18 mouse cellular contexts compared by ENCODE assay signal in the genomic region with DNA sequence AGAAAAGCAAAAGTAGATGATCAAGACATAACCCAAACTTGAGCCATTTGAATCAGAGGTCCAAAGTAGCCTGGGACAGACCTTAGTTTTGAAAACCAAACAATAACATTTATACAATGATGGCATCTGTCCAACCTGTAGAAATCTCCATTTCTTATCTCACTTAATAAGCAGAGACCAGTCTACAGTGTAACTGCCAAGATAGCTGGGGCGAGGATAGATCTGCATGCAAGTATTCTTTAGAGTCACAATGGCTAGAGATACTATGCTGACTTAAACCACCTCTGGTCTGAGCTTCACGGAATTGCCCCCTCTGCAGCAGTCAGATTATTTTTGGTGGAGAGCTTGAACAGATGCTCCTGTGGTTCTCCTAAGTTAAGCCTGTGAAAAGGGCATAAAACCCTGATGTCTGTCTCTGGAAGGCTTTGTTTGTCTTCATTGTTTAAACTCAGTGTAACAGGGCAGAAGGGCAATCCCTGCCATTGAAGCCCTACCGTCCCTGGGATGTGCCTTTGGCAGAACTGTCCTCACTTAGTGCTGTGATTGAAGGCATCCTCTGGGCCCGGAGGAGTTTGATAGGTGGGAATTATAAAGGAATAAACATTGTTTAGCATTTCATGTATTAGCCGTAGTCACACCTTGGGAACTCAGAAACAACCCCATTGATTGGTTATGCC.
DNase-seq lines count a peak whose midpoint lies in the region; ATAC-seq and TF ChIP-seq lines count a peak whose summit lies in the region.
"Had no signal": no experiment of that assay in that cellular context is flagged by ENCODE, and none has a peak within 500 bp of the region (broad histone marks: within the 10 kb centered on the region; RNA-seq: fewer than 3 reads in every experiment).

No protein-coding gene starts in this region.

- H3K36me3 ChIP-seq in lung, embryonic 16.5 days (ENCODE audit: control insufficient read depth, insufficient read depth, low read length): no peaks in the 10 kb centered on the region
- no peaks in the 10 kb centered on the region for H3K36me3 ChIP-seq in midbrain, embryonic 10.5 days
- H3K36me3 ChIP-seq in midbrain, postnatal 0 days (ENCODE audit: insufficient read depth, low read length): no peaks in the 10 kb centered on the region
- H3K36me3 ChIP-seq: embryonic facial prominence, embryonic 15.5 days; forebrain, embryonic 10.5 days; heart, embryonic 13.5 days had no signal

- WGBS in lung, embryonic 16.5 days: 35% methylated on average over 5 of the region's 5 CpGs
- 32% methylated on average over 5 of the region's 5 CpGs for WGBS in lung, adult 2 months
- WGBS in midbrain, embryonic 10.5 days: 29% methylated on average over 5 of the region's 5 CpGs
- WGBS in midbrain, postnatal 0 days: 31% methylated on average over 5 of the region's 5 CpGs

- no peak for TF ChIP-seq POLR2A in lung, adult 2 months (IDR thresholded peaks at IDR 0.05; ENCODE audit: borderline replicate concordance, extremely low read depth, low read depth, low read length)

- peak; percentile 72 for DNase-seq in heart, adult 11 months
- DNase-seq in heart, postnatal 10 days: no peak
- no peak for DNase-seq in lung, adult 2 months
- no peak for DNase-seq in midbrain, embryonic 10.5 days (ENCODE audit: low spot score)
- no peak for DNase-seq in midbrain, postnatal 0 days (ENCODE audit: low spot score)
- DNase-seq: adrenal gland, adult 8-10 months; gastrocnemius, postnatal 25 days; heart, postnatal 4 days had no signal

- H3K4me3 ChIP-seq in lung, embryonic 16.5 days (ENCODE audit: low read length): no peak overlapping the region
- H3K4me3 ChIP-seq in lung, adult 2 months (replicated peaks; ENCODE audit: extremely low read depth, low read depth, low read length): no peak overlapping the region
- H3K4me3 ChIP-seq in midbrain, embryonic 10.5 days: no peak overlapping the region
- H3K4me3 ChIP-seq in midbrain, postnatal 0 days (ENCODE audit: low read depth, low read length): no peak overlapping the region
- H3K4me3 ChIP-seq: embryonic facial prominence, embryonic 15.5 days; erythroblast, embryonic 14.5 days; forebrain, embryonic 10.5 days; gastrocnemius, adult 2 months; heart, embryonic 13.5 days had no signal

- ATAC-seq in lung, embryonic 16.5 days (ENCODE audit: low read depth): peak; percentile 66
- ATAC-seq in midbrain, postnatal 0 days (ENCODE audit: low FRiP score): no peak
- ATAC-seq in megakaryocyte-erythroid progenitor cell, adult 5-6 weeks (replicated peaks; ENCODE audit: low FRiP score, low TSS enrichment, poor library complexity, severe bottlenecking): peak; percentile 88
- ATAC-seq: forebrain, embryonic 14.5 days had no signal

- H3K27me3 ChIP-seq in lung, embryonic 16.5 days (ENCODE audit: control insufficient read depth, insufficient read depth, low read depth, low read length): no peaks in the 10 kb centered on the region
- no peaks in the 10 kb centered on the region for H3K27me3 ChIP-seq in midbrain, embryonic 10.5 days (ENCODE audit: low read depth, poor library complexity, severe bottlenecking)
- H3K27me3 ChIP-seq in midbrain, postnatal 0 days (ENCODE audit: insufficient read depth, low read length): no peaks in the 10 kb centered on the region
- H3K27me3 ChIP-seq: CH12.LX; embryonic facial prominence, embryonic 15.5 days; heart, embryonic 13.5 days had no signal

- H3K27ac ChIP-seq in lung, embryonic 16.5 days (ENCODE audit: low read length): no peak overlapping the region
- 0 out of 2 replicates have a peak overlapping the region, but pooled peaks have one; percentile 13 for H3K27ac ChIP-seq in midbrain, embryonic 10.5 days (replicated peaks)
- H3K27ac ChIP-seq in midbrain, postnatal 0 days (ENCODE audit: low read depth, low read length): no peak overlapping the region
- H3K27ac ChIP-seq: embryonic facial prominence, embryonic 15.5 days; forebrain, embryonic 10.5 days; gastrocnemius, adult 2 months; heart, embryonic 13.5 days; hindbrain, embryonic 14.5 days had no signal

- no peak for TF ChIP-seq CTCF in lung, adult 2 months (IDR thresholded peaks at IDR 0.05; ENCODE audit: insufficient read depth, low read length)
- TF ChIP-seq CTCF in midbrain, postnatal 0 days (IDR thresholded peaks at IDR 0.05): no peak

- H3K4me2 ChIP-seq in lung, embryonic 16.5 days (ENCODE audit: low read depth, low read length): no peak overlapping the region
- H3K4me2 ChIP-seq in midbrain, postnatal 0 days (ENCODE audit: low read depth, low read length, poor library complexity, severe bottlenecking): no peak overlapping the region
- H3K4me2 ChIP-seq: embryonic facial prominence, embryonic 15.5 days; heart, embryonic 13.5 days; hindbrain, embryonic 14.5 days had no signal

- no peaks in the 10 kb centered on the region for H3K9me3 ChIP-seq in lung, embryonic 16.5 days (ENCODE audit: control insufficient read depth, low read length)
- H3K9me3 ChIP-seq in midbrain, embryonic 10.5 days (replicated peaks): no peaks in the 10 kb centered on the region
- H3K9me3 ChIP-seq in midbrain, postnatal 0 days (ENCODE audit: low read length): no peaks in the 10 kb centered on the region
- H3K9me3 ChIP-seq: embryonic facial prominence, embryonic 15.5 days; forebrain, embryonic 10.5 days; heart, embryonic 13.5 days had no signal

- intact Hi-C loops in heart, postnatal 10 days (cut with DNase I): no loop called here

- H3K9ac ChIP-seq in lung, embryonic 16.5 days (ENCODE audit: low read length): no peak overlapping the region
- no peak overlapping the region for H3K9ac ChIP-seq in midbrain, postnatal 0 days (replicated peaks; ENCODE audit: low read length, poor library complexity, severe bottlenecking)
- H3K9ac ChIP-seq: embryonic facial prominence, embryonic 15.5 days; heart, embryonic 13.5 days; hindbrain, embryonic 14.5 days had no signal

- 0 out of 2 replicates have a peak, but pooled peaks cover 3% of the 10 kb centered on the region for H3K4me1 ChIP-seq in lung, embryonic 16.5 days (replicated peaks; ENCODE audit: control insufficient read depth, insufficient read depth, low read length)
- H3K4me1 ChIP-seq in lung, adult 2 months (ENCODE audit: control insufficient read depth, insufficient read depth, low read length): no peaks in the 10 kb centered on the region; the same call in 1 of the 2 replicates
- H3K4me1 ChIP-seq in midbrain, embryonic 10.5 days: peaks cover 13% of the 10 kb centered on the region
- H3K4me1 ChIP-seq in midbrain, postnatal 0 days (ENCODE audit: insufficient read depth, low read length): no peaks in the 10 kb centered on the region
- H3K4me1 ChIP-seq: embryonic facial prominence, embryonic 15.5 days had no signal
